In genomic region chr17:64522213-64522612, GRCm38 (mm10) we compare ENCODE assay signal across 12 mouse cellular contexts.
DNase-seq lines count a peak whose midpoint lies in the region; ATAC-seq and TF ChIP-seq lines count a peak whose summit lies in the region.
"Had no signal": no experiment of that assay in that cellular context is flagged by ENCODE, and none has a peak within 500 bp of the region (broad histone marks: within the 10 kb centered on the region; RNA-seq: fewer than 3 reads in every experiment).

No protein-coding gene starts in this region.

- no peak overlapping the region for H3K4me2 ChIP-seq in liver, embryonic 11.5 days
- H3K4me2 ChIP-seq in intestine, embryonic 15.5 days (replicated peaks): no peak overlapping the region
- H3K4me2 ChIP-seq: embryonic facial prominence, embryonic 15.5 days had no signal

- H3K4me3 ChIP-seq in liver, adult 2 months (ENCODE audit: insufficient read depth, low read depth, low read length): no peak overlapping the region
- no peak overlapping the region for H3K4me3 ChIP-seq in liver, embryonic 11.5 days (ENCODE audit: low read depth, low read length)
- no peak overlapping the region for H3K4me3 ChIP-seq in intestine, embryonic 15.5 days (replicated peaks)
- H3K4me3 ChIP-seq: embryonic facial prominence, embryonic 15.5 days; myocyte had no signal

- H3K9ac ChIP-seq in liver, adult 2 months (ENCODE audit: low read depth, low read length): no peak overlapping the region
- no peak overlapping the region for H3K9ac ChIP-seq in liver, embryonic 11.5 days (ENCODE audit: low read depth, low read length)
- no peak overlapping the region for H3K9ac ChIP-seq in intestine, embryonic 15.5 days
- H3K9ac ChIP-seq: embryonic facial prominence, embryonic 15.5 days had no signal

- no peaks in the 10 kb centered on the region for H3K9me3 ChIP-seq in liver, embryonic 11.5 days (ENCODE audit: control insufficient read depth, low read length)
- H3K9me3 ChIP-seq in intestine, embryonic 15.5 days: no peaks in the 10 kb centered on the region
- H3K9me3 ChIP-seq: embryonic facial prominence, embryonic 15.5 days had no signal

- H3K27me3 ChIP-seq in liver, adult 2 months (ENCODE audit: control insufficient read depth, insufficient read depth, low read length): no peaks in the 10 kb centered on the region
- no peaks in the 10 kb centered on the region for H3K27me3 ChIP-seq in liver, embryonic 11.5 days (replicated peaks; ENCODE audit: control insufficient read depth, insufficient read depth, low read length)
- no peaks in the 10 kb centered on the region for H3K27me3 ChIP-seq in intestine, embryonic 15.5 days (replicated peaks)
- H3K27me3 ChIP-seq: embryonic facial prominence, embryonic 15.5 days had no signal

- no peaks in the 10 kb centered on the region for H3K36me3 ChIP-seq in liver, adult 2 months (ENCODE audit: control insufficient read depth, insufficient read depth, low read length)
- H3K36me3 ChIP-seq in liver, embryonic 11.5 days (ENCODE audit: control insufficient read depth, insufficient read depth, low read length): no peaks in the 10 kb centered on the region
- H3K36me3 ChIP-seq in intestine, embryonic 15.5 days: no peaks in the 10 kb centered on the region
- H3K36me3 ChIP-seq: embryonic facial prominence, embryonic 15.5 days had no signal

- H3K79me2 ChIP-seq in liver, adult 2 months (ENCODE audit: control insufficient read depth, insufficient read depth, low read length): no peaks in the 10 kb centered on the region

- peak; percentile 66 for TF ChIP-seq CTCF in liver, adult 2 months (IDR thresholded peaks at IDR 0.05; ENCODE audit: low read depth, low read length)

- H3K27ac ChIP-seq in liver, adult 2 months (replicated peaks; ENCODE audit: insufficient read depth, low read depth, low read length): no peak overlapping the region
- no peak overlapping the region for H3K27ac ChIP-seq in liver, embryonic 11.5 days (ENCODE audit: low read depth, low read length)
- H3K27ac ChIP-seq in intestine, embryonic 15.5 days: no peak overlapping the region
- H3K27ac ChIP-seq: embryonic facial prominence, embryonic 15.5 days had no signal

- TF ChIP-seq POLR2A in liver, adult 2 months (IDR thresholded peaks at IDR 0.05; ENCODE audit: extremely low read depth, insufficient read depth, low read length): no peak

- peak; percentile 33 for DNase-seq in liver, adult 2 months (ENCODE audit: extremely low read depth, low read depth, low spot score)
- DNase-seq in liver, embryonic 11.5 days (ENCODE audit: low spot score): no peak
- peak; percentile 35 for DNase-seq in CD4-positive helper T cell, adult 2 months (ENCODE audit: low read depth, low spot score)
- peak; percentile 76 for DNase-seq in ES-CJ7 (ENCODE audit: low read depth, low spot score)
- DNase-seq in ovary, adult 18-20 months (ENCODE audit: low spot score): no peak
- no peak for DNase-seq in adrenal gland, adult 8-10 months
- DNase-seq in layer of hippocampus, adult 8-10 months (ENCODE audit: low spot score in 2 of 2): no peak
- DNase-seq: cerebellum, adult 11 months; heart, postnatal 10 days had no signal

- no peaks in the 10 kb centered on the region; the same call in 1 of the 2 replicates for H3K4me1 ChIP-seq in liver, adult 2 months (ENCODE audit: control insufficient read depth, insufficient read depth, low read length)
- no peaks in the 10 kb centered on the region for H3K4me1 ChIP-seq in liver, embryonic 11.5 days (replicated peaks; ENCODE audit: control insufficient read depth, insufficient read depth, low read length)
- no peaks in the 10 kb centered on the region for H3K4me1 ChIP-seq in intestine, embryonic 15.5 days (replicated peaks)
- H3K4me1 ChIP-seq: embryonic facial prominence, embryonic 15.5 days had no signal

- no peak for ATAC-seq in liver, embryonic 11.5 days (replicated peaks; ENCODE audit: low FRiP score)
- ATAC-seq in intestine, embryonic 15.5 days: 0 out of 2 replicates have a peak, but pooled peaks have one; percentile 51

- WGBS in liver, adult 2 months: 67% methylated on average over 8 of the region's 8 CpGs
- WGBS in liver, embryonic 11.5 days: 57% methylated on average over 8 of the region's 8 CpGs
- WGBS in intestine, embryonic 15.5 days: 67% methylated on average over 8 of the region's 8 CpGs

Comparison
In these comparisons a context has a peak if more than half of its experiments do, and no peak if none do; other contexts are left out.
1. DNase-seq: peak in liver, adult 2 months (single experiment), CD4-positive helper T cell, adult 2 months (single experiment) and ES-CJ7 (single experiment); none in liver, embryonic 11.5 days (single experiment), ovary, adult 18-20 months (single experiment), adrenal gland, adult 8-10 months (single experiment) and layer of hippocampus, adult 8-10 months (0 of 2).